Mouse (Mus musculus) left cerebral cortex, adult 9 months (tissue): ENCODE results near the gene Wdsub1.
A peak's percentile ranks its signal among the peaks of the same experiment; 100 is the strongest.
"Not testable (repeated sequence)": the region's sequence is repeated elsewhere in the genome, so short reads cannot be mapped to it uniquely, and the experiment has no call there.

Experiments used
- DNase-seq, 2 experiments: peaks; one replicate each; pipeline ENCODE4 v3.0.0; 2022; ENCODE audit warnings: low spot score in 2 of 2

Gene Wdsub1

DNA sequence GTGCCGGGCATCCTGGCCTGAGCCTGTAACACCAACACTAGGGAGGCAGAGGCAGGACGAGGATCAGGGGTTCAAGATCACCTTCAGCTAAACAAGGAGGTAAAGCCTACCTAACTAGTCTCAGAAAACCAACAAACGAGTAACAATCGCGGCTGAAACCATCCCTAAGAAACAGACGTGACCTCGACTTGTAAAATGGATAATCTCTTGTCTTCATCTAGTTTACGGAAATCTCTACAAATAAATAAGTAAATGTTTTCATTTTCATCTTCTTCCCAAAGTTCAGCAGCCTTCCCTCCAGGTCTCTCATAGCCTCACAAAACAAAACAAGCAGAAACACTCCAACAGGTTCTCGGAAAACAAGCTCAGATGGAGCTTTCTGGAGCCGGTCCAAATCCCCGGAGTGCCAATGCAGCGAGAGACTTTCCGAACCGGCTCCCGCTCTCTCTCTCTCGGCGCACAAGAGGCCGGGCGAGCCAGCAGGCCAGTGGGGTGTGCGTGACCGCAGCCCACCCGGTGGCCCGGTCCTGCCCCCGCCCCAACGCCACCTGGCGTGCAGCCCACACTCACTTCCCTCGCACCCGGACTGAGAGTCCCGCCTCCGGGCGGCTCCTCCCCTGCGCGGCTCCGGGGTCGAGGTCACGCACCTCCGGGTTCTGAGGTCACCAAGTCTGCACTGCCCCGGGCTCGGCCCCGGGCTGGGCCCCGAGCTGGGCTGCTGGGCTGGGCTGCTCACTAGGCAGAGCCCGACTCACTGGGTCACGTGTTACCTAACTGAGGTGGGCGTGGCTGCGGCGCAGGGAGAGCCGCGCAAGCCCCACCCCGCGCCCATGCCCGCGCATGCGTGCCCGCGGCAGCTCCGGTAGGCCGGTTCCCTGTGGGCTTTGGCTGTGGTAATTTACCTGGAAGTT, at the start of gene Wdsub1:
Gene Wdsub1 (minus strand): TSS at position 761 of the 911 bp plus-strand sequence.
- peak; percentile 80 to 87 for DNase-seq

DNA sequence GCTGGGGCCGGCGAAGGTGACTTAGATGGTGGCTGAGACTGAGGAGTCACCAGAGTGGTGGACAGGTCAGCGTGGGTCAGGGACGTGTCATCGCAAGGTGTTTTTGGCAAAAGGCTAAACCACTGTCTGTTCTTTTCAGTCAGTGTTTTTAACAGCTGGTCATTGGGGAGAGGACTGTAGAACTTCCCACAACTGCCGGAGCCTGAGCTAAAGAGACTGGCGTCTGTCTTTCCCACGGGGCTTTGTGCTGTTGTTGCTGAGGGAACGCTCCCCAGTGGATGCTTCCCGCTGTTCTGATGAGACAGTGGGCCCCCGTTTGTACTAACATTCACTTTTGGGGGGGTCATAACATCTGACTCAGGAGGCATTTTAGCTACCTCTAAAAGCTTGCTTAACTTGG, 31.2 kb upstream of the Wdsub1 start:
- DNase-seq, result no peak

DNA sequence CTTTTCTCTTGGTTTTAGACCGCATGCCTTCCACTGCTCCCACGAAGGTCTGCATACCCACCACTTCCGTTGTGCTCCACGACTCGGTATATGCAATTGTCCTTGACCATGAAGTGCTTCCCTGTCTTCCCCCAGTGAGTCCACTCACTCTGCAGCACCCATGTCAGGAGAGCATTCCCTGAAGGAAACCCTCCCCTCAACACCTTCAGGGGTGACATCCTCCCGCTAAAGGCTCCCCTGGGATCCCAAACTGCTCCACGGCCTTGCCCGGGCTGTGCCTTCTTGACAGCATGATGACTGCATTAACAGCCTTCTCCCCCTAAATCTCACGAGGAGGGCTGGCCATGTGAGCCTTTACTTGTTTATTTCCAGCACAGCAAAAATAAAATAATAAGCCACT, 25.7 kb upstream of the Wdsub1 start:
- no peak for DNase-seq

DNA sequence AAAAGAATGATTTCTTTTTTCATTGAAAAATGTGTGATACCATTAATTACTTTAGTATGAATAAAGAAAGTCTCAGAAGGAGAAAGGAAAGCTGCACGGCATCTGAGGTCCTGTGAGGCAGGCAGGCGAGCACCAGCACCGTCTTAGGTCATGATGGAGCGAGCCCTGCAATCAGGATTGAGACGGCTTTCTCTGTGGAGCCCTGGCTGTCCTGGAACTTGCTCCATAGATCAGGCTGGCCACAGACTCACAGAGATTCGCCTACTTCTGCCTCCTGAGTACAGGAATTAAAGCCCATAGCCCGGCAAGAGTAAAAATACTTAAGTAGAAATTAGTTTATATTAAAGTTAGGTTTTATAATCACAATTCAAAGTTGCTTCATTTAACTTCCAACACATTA, 21.6 kb upstream of the Wdsub1 start:
- DNase-seq, result no peak

DNA sequence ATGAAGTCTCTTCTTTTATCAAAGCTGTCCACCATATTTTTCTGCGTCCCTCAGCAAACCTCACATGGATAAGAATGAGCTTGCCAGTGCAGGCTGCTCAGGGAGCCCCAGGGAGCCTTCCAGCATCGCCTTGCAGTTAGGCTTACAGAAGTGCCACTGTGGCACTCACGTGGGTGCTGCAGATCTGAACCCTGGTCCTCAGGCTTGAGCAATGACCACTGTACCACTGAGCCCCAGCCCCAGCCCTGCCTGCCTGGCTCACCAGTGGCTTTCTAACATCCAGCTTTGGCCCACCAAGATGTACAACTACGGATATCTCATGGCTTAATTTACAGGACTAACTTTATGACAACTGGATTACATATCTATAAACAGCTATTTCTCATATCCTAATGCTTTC, 16.3 kb upstream of the Wdsub1 start:
- DNase-seq, result no peak

DNA sequence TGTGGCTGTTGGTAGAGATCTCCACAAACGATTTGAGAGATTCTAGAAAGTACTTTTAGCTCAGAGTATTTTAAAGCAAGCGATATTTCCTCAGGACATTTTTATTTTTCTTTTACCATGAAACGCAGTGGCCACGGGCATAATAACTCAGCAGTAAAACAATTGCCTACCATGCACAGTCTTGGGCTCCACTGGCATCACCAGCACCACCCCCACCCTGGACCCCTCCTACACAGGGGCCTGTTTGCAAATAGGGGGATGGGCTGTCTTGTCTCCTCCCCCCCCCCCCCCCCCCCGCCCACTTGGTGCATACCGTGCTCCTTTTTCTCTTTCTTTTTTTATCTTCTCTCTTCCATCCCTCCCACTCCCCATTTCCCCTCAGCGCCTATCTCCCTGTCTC, 15.7 kb upstream of the Wdsub1 start:
- DNase-seq, result no peak

DNA sequence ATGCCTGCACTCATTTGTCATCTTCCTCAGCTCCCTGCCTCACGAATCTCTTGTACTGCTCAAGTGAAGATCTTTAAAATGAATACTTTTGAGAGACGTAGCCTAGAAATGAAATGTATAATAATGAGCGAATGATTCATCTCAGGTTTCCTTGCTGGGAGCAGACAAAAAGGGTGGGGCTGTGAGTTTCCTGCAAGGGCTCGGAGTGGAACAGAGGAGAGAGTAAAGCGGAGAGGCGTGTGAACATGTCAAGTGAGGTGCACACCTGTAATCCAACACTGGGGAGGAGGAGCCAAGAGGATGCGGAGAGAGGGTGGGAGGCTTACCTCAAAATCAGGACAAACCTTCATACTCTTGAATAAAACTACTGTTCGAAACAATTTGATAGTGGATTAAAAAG, 14.4 kb upstream of the Wdsub1 start:
- DNase-seq, result no peak

DNA sequence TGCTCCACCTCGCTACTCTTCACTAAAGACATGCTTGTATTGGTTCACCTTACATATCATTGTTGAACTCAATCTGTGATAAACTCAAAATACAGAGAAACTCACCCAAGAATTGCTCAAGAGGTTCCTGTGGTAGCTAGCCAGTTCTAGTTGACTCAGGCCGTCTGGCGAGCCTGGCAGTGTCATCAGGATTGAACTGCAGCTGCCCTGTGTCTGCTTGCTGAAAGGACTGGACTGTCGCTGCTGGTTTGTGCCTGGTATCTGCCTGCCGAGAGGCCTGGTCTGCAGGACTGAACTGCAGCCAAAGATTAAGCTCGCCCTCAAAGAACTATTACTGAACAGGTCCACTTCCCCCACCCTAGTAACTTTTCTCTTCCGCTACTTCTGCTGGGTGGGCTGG, 14.0 kb upstream of the Wdsub1 start:
- no peak for DNase-seq

DNA sequence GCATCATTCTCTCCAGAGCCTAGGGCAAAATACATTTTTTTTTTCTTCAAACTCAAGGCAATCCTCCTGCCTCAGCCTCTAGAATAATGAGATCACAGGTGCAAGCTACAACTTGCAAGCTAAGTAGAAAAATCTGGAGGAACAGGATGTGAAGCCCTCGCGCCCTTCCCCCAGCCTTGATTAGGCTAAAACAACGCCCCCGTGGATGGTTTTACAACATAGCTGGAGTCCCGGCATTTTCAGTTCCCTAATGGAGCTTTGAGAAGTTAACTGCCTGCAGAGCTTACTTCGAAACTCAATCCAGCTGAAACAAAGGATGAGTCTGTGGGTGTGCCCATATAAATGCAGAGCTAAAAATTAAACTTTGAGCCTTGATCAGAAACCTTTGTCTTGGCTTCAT, 7.3 kb upstream of the Wdsub1 start:
- DNase-seq, result no peak

DNA sequence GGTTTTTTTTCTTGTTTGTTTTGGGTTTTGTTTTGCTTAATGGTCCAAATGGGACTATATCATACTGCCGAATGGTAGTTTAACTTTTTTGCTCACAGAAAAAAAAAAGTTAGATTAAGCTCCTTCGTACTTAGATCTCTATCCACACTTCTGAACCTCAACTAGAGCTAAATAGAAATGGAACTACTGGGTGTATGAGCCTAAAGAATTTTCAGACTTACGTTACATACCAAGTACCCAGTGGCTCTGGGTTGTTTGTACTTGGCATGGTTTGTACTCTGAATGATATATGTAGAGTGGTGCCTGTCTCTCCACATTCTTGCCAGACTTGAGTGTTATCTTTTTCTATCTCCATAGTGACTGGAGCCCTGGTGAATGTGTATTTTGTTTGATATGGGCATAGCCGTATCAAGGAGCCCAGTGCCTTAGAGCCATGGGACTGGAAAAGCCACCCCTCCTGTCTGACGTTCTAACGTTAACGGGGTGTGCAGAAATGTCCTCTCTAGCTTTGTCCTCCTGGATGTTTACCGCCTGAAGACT, 421 bp upstream of the Wdsub1 start:
- DNase-seq, result no peak

DNA sequence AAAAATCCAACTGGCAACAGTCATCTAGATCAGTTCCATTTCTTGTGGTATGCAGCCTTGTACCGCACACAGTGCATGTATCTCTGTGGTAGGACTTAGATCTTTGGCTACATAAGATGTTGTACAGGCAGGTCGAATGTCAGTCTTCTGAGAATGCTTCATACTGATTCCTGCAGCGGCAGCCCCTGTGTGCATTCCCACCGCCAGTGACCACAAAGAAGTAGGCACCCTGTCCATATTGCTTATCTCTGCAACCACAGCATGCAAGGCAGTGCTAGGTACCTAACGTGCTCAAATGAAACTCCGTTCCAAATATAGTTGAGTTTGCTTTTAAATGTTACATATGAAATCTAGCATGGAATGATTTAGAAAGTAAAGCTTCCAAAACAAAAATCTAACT, 987 bp downstream of the Wdsub1 start:
- DNase-seq, result no peak

DNA sequence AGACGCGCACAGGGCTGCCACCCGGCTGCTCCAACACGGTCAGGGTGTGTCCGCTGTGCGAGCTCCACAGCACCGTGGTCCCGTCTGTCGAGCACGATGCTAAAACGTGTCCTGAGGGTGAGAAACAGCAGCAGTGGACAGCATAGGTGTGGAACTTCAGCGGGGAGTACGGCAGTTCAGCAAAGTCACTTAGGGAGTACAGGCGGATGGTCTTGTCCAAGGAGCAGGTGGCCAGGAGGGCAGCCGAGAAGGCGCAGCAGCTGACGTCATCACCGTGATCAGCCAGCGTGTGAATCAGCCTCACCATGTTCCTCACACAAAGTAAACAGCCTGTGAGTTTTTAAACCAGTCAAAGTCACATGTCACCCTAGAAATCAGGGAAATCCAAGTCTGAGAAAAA, 4.2 kb downstream of the Wdsub1 start:
- no peak for DNase-seq

DNA sequence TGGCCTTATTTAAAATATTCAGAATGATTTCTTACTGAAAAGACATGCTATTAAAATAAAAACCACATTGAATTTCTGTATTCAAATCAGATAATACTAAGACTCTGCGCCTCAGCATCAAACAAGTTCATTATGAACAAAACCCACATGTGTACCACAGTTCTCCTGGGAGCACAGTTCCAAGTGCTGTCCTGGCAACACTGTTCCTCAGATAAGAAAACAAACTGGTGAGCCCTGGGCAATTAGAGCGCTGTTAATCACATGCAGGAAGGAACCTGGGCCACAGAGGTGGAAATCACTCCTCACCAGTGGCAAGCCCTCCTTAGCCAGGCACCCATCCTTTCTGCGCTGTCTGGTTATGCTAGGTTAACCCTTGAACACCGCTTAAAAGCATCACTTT, 5.1 kb downstream of the Wdsub1 start:
- no peak for DNase-seq

DNA sequence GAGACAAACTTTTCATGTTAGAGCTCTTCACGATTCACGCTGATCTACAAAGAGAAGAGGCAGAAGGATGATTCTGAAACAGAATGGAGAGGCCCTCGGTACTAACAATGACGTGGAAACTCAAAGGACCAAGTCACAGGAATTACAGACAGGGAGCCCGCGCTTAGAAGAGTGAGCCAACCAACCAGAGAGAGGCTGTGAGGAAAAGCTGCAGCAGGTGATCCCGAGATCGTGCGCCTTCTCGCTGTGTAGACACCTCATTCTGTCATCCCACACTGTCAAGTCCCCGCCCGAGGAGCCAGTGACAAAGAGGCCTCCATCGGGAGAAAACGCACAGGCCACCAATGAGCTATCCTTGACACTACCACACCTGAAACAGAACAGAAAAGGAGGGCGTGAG, 5.9 kb downstream of the Wdsub1 start:
- DNase-seq, result no peak

DNA sequence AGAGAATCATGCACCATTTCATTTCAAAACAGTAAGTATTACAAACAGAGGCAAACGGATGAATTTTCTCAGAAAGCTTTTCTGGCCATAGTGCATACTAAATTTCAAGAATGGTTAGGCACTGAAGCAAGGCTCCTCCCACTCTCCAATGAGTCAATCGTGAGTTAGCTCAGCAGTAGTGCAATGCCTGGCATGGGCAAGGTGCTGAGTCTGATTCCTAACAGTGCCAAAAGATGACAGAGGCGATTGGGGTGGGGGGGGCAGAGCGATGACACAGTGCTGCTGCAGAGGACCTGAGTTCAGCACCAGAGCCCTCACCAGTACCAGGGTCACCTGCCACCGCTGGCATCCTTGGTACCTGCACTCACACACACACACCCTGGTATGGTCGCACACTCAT, 11.9 kb downstream of the Wdsub1 start:
- no peak for DNase-seq

DNA sequence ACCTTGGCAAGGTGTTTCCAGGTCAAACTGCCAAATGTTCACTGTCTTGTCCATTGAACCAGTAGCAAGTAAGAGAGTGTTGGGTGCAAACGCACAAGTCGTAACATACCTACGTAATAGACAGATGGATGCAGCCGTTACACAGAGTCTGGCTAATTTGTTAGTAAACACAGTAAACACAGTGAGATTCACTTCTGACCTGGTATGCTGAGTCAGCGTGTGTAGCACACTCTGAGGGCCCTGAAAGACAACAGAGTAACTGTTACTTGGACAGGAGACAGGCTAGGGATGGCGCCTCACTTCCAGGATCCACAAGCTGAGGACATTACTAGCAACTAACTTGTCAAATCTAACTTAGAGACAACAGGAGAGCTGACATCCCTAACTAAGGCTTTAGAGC, 19.8 kb downstream of the Wdsub1 start:
- DNase-seq, result no peak

DNA sequence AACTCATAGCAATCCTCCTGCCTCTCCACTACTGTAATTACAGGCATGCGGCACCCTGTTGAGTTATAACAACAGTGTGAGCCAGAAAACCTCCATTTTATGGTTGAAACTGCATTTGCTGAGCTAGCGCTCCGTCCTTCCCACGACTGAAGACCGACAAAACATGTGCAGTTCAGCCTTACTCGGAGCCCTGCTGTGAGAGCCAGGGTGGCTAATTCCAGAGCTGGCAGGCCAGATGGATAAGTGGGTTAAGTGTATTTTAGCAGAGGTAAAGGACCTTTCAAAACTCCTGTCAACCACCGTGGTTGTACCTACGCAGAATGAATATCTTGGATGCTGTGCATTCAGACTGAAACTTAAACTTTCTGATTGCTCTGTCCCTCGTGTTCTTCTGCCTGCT, 28.0 kb downstream of the Wdsub1 start:
- no peak for DNase-seq

DNA sequence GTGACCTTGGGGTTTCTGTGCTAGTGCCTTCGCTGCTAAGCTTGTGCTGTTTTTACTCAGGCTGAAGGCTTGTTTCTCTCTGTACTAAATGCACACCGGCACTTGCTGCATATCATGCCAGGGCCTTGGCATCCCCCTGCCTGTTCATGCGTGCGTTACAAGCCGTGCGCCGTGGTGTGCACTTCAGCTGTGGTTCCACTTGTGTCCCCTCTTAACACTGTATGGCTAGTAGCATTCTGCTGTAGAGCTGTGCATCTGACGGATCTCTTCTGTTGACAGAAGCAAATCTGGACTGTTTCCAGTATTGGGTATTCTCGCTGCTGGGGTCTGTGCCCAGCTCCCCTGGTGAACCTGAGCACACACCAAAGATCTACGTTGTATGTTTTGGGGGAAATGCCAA, 28.8 kb downstream of the Wdsub1 start:
- no peak for DNase-seq

DNA sequence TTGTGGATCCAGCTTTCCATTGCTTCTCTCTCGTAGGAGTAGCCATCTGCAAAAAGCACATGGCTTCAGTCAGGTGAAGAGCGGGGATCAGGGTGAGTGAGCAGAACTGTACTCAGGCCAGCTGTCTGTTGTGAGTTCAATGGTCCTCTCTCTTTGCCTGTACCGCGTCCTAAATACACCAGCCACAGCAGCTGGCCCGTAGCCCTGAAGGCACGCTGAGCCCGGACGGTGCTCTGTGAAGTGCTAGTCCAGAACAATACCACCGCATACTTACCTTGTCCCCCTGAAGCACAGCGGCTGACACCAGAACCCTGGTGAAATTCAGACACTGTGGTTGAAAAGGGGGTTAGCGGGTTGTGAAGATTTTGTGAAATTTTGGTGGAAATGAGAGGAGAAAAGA, 29.5 kb downstream of the Wdsub1 start:
- no peak for DNase-seq

DNA sequence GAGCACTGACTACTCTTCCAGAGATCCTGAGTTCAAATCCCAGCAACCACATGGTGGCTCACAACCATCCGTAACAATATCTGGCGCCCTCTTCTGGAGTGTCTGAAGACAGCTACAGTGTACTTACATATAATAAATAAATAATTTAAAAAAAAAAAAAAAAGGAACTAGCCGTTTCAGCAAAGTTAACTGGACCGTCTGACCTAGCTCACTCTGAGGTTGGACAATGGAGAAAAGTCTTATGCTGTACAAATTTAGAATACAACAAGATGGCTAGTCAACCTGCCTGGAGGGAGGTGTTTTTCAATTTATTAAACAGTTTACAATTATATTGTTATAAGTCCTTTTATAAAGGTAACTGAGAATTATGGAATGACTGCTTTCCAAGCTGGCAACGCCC, 30.5 kb downstream of the Wdsub1 start:
- not testable (repeated sequence) for DNase-seq

DNA sequence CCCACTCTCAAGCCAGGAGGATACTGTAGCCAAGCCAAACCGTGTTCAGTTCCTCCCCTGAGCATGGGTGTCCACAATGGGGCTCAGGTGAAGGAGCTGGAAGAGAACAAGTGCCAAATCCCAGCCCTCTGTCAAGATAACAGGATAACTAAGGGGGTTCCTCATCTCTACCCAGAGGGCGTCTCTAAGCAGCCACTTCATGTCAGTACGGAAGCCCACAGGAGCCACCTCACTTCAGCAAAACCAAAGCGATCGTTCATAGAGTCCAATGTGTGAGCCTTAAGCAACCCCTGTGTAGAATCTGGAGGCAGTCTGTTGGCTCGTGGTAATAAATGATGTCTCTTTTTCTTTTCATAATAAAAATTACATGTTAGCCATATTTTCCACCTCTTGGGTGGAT, 38.5 kb downstream of the Wdsub1 start:
- DNase-seq, result no peak

DNA sequence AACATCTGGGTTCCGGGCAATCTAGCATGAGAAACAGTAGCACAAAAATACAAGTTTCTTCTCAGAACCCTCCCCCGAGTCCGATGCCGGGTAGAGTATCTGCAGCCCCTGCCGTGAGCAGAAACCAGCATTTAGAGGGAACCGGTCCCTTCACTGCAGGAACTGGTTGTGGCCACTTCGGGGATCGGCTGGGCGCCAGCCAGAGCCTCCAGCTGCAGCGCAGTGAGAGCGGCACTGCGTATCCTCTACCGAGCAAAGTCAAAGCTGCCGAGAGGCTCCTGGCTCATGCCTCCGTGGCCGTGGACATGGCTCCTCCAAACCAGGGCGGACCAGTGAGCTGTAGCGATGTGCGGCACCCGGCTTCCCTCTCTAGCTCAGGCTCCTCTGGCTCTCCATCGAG, 39.2 kb downstream of the Wdsub1 start:
- no peak for DNase-seq

DNA sequence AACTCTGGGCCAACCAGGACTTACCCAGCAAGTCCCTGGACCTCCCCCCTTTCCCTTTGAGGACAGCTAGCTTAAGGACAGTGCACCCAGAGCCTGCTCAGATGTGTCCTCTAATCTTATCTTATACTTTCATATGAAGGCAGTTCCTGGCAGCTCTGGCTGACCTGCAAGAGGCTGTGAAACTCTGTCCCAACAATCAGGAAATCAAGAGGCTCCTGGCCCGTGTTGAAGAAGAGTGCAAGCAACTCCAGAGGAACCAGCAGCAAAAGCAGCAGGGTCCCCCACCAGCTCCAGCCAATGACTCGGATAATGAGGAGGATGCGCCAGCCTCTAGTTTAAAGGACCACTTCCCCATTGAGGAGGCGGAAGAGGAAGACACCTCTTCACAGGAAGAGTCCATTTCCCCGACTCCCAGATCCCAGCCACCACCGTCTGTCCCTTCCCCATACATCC, 39.8 kb downstream of the Wdsub1 start:
- DNase-seq, result no peak

DNA sequence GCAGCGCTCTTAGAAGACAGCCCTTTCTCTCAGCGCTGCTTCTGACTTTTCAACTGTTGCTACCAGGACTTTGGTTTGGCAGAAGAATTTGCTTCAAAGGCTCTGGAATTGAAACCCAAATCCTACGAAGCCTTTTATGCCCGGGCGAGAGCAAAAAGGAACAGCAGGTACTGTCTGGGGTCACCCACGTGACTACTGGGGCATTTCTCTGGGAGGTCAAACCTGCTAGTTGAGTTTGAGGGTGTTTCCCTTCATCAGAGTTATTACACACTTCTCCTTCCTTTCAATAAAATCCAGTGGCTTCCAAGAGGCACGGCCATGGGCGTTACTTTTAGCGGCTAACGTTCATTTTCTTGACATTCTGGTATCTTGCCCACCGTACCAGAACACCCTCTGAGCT, 40.4 kb downstream of the Wdsub1 start:
- DNase-seq, result no peak
